9 mouse cellular contexts compared by ENCODE assay signal in the genomic region with DNA sequence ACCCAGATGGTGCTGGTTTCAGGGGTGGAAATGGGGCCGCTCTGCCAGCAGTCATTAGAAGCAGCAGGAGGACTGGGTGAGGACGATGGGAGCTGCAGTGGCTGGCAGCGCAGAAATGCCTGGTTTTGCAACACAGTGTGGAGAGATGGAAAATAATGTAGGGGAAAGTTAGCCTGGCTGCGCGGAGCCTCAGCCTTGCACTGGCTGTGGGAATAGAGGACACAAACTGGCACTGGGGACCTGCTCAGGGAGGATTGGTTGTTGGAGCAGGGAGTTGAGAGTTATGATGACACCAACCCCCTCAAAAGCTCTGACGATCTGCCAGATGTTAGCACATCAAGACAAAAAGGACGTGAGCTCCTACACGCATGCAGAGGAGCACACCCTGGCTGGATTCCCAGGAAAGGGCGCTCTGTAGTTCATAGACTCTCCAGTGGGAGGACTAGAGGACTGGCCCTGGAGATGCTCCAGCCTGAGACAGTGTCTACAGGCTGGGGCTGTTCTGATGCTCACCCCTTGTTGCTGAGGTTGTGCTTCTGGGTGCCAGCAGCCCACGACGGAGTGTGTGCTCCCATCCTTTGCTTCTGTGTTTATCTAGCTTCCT. TPM values are rescaled to one million over a fixed set of nuclear protein-coding genes. Genes with fewer than 3 reads are reported as not detected.
A peak's percentile ranks its signal among the peaks of the same experiment; 100 is the strongest.
DNase-seq lines count a peak whose midpoint lies in the region; ATAC-seq and TF ChIP-seq lines count a peak whose summit lies in the region.
"Had no signal": no experiment of that assay in that cellular context is flagged by ENCODE, and none has a peak within 500 bp of the region (broad histone marks: within the 10 kb centered on the region; RNA-seq: fewer than 3 reads in every experiment).

No protein-coding gene starts in this region.

- peak; percentile 27 for TF ChIP-seq CTCF in ES-Bruce4 (IDR thresholded peaks at IDR 0.05; ENCODE audit: low read depth, low read length)

- peak; percentile 70; the same call in 1 of the 2 replicates for ATAC-seq in embryonic facial prominence, embryonic 14.5 days (ENCODE audit: low read depth)
- ATAC-seq in midbrain, embryonic 14.5 days (ENCODE audit: low FRiP score, low TSS enrichment): no peak; the same call in 1 of the 2 replicates
- ATAC-seq in erythroblast, adult 5-6 weeks (replicated peaks; ENCODE audit: low FRiP score, poor library complexity, severe bottlenecking): no peak

- H3K4me1 ChIP-seq in ES-Bruce4 (ENCODE audit: control insufficient read depth, insufficient read depth, low read length): no peaks in the 10 kb centered on the region
- H3K4me1 ChIP-seq in embryonic facial prominence, embryonic 14.5 days (ENCODE audit: control insufficient read depth, insufficient read depth, low read length): no peaks in the 10 kb centered on the region
- H3K4me1 ChIP-seq in midbrain, embryonic 14.5 days (ENCODE audit: control insufficient read depth, insufficient read depth, low read length): no peaks in the 10 kb centered on the region

- 57% methylated on average over 10 of the region's 11 CpGs for WGBS in embryonic facial prominence, embryonic 14.5 days
- WGBS in midbrain, embryonic 14.5 days: 60% methylated on average over 11 of the region's 11 CpGs

- intact Hi-C loops in heart, postnatal 14 days (cut with DNase I): loop anchor here (5.0 kb wide), 1 partner anchor 110 kb away; no protein-coding TSS in a partner anchor

- no peak for TF ChIP-seq EP300 in ES-Bruce4 (IDR thresholded peaks at IDR 0.05; ENCODE audit: insufficient read depth, low read depth, low read length)

- no peaks in the 10 kb centered on the region for H3K9me3 ChIP-seq in ES-Bruce4 (replicated peaks; ENCODE audit: control insufficient read depth, insufficient read depth, low read length, poor library complexity, severe bottlenecking)
- no peaks in the 10 kb centered on the region for H3K9me3 ChIP-seq in embryonic facial prominence, embryonic 14.5 days (ENCODE audit: control insufficient read depth, low read length)
- no peaks in the 10 kb centered on the region for H3K9me3 ChIP-seq in midbrain, embryonic 14.5 days (ENCODE audit: control insufficient read depth, low read length)

- H3K9ac ChIP-seq in ES-Bruce4 (ENCODE audit: low read depth, poor library complexity, severe bottlenecking): no peak overlapping the region
- 0 out of 2 replicates have a peak overlapping the region, but pooled peaks have one; percentile 10 for H3K9ac ChIP-seq in embryonic facial prominence, embryonic 14.5 days (ENCODE audit: low read depth, low read length)
- H3K9ac ChIP-seq in midbrain, embryonic 14.5 days (replicated peaks; ENCODE audit: low read length): no peak overlapping the region

- H3K4me2 ChIP-seq in embryonic facial prominence, embryonic 14.5 days (ENCODE audit: low read depth, low read length): no peak overlapping the region
- H3K4me2 ChIP-seq in midbrain, embryonic 14.5 days (ENCODE audit: low read length): no peak overlapping the region

- H3K27me3 ChIP-seq in ES-Bruce4 (ENCODE audit: control insufficient read depth, insufficient read depth, low read length, poor library complexity, severe bottlenecking): no peaks in the 10 kb centered on the region
- H3K27me3 ChIP-seq in embryonic facial prominence, embryonic 14.5 days (replicated peaks; ENCODE audit: control insufficient read depth, insufficient read depth, low read length): no peaks in the 10 kb centered on the region; the same call in 1 of the 2 replicates
- H3K27me3 ChIP-seq in midbrain, embryonic 14.5 days (ENCODE audit: control insufficient read depth, insufficient read depth, low read length): no peaks in the 10 kb centered on the region

- no peak overlapping the region for H3K27ac ChIP-seq in ES-Bruce4 (ENCODE audit: insufficient read depth, low read length)
- H3K27ac ChIP-seq in embryonic facial prominence, embryonic 14.5 days (replicated peaks; ENCODE audit: low read depth, low read length): no peak overlapping the region
- no peak overlapping the region for H3K27ac ChIP-seq in midbrain, embryonic 14.5 days (replicated peaks; ENCODE audit: low read depth, low read length)

- no peak for TF ChIP-seq POLR2A in ES-Bruce4 (IDR thresholded peaks at IDR 0.05; ENCODE audit: insufficient read depth, low read length)

- DNase-seq in 3134 (ENCODE audit: extremely low read depth, insufficient read length, low spot score): peak; percentile 22
- peak; percentile 68 for DNase-seq in embryonic facial prominence, embryonic 14.5 days (ENCODE audit: low spot score)
- DNase-seq in heart, postnatal 14 days: peak; percentile 40 to 68
- peak; percentile 26 to 30 for DNase-seq in layer of hippocampus, postnatal 14 days (ENCODE audit: low spot score in 2 of 2)
- DNase-seq in midbrain, embryonic 14.5 days: peak; percentile 46
- DNase-seq in testis, postnatal 14 days (ENCODE audit: low spot score): peak; percentile 31

- H3K4me3 ChIP-seq in ES-Bruce4 (ENCODE audit: low read depth, low read length): no peak overlapping the region
- no peak overlapping the region for H3K4me3 ChIP-seq in embryonic facial prominence, embryonic 14.5 days (ENCODE audit: low read depth, low read length)
- no peak overlapping the region for H3K4me3 ChIP-seq in midbrain, embryonic 14.5 days (replicated peaks; ENCODE audit: low read depth, low read length)

- no peaks in the 10 kb centered on the region for H3K36me3 ChIP-seq in ES-Bruce4 (ENCODE audit: control insufficient read depth, insufficient read depth, low read length, poor library complexity, severe bottlenecking)
- H3K36me3 ChIP-seq in embryonic facial prominence, embryonic 14.5 days (ENCODE audit: control insufficient read depth, insufficient read depth, low read length): no peaks in the 10 kb centered on the region
- H3K36me3 ChIP-seq in midbrain, embryonic 14.5 days (ENCODE audit: control insufficient read depth, insufficient read depth, low read length): no peaks in the 10 kb centered on the region

RNA-seq across cellular contexts. Expression of a gene that starts 9.8 kb away (rescaled TPM):
- not detected in 2 replicates for polyA plus RNA-seq in ES-Bruce4 (2011; ENCODE audit: insufficient read depth, insufficient read length, low read depth, missing spikeins)
- polyA plus RNA-seq in embryonic facial prominence, embryonic 14.5 days (2014; fragmentation: Nextera tagmentation; extraction: Ambion mirVana): 0.52 and 0.56 TPM in 2 replicates
- 1 to 10 TPM in 1 of 2 experiments, under 1 TPM in 1; 0.15 to 1.2 TPM for total RNA-seq in heart, postnatal 14 days (2021)
- total RNA-seq in layer of hippocampus, postnatal 14 days (2021): not detected
- 0.14 and 0.15 TPM in 2 replicates for polyA plus RNA-seq in midbrain, embryonic 14.5 days (2014; fragmentation: Nextera tagmentation; extraction: Ambion mirVana)
- not detected in 2 replicates for total RNA-seq in erythroblast, adult 5-6 weeks (2015; ENCODE audit: low replicate concordance)
- total RNA-seq in erythroblast, adult 5-6 weeks (2017; ENCODE audit: low replicate concordance): not detected in 2 replicates

RNA-seq across cellular contexts. Expression of a gene that starts 32.2 kb away (rescaled TPM):
- 70.4 and 75.1 TPM in 2 replicates for polyA plus RNA-seq in ES-Bruce4 (2011; ENCODE audit: insufficient read depth, insufficient read length, low read depth, missing spikeins)
- polyA plus RNA-seq in embryonic facial prominence, embryonic 14.5 days (2014; fragmentation: Nextera tagmentation; extraction: Ambion mirVana): 18.2 and 23.0 TPM in 2 replicates
- 1 to 10 TPM; 2.5 to 3.5 TPM for total RNA-seq in heart, postnatal 14 days (2021)
- 1 to 10 TPM in 1 of 2 experiments, under 1 TPM in 1; 0.45 to 1.3 TPM for total RNA-seq in layer of hippocampus, postnatal 14 days (2021)
- polyA plus RNA-seq in midbrain, embryonic 14.5 days (2014; fragmentation: Nextera tagmentation; extraction: Ambion mirVana): 2.8 and 10.0 TPM in 2 replicates
- 13.6 and 16.5 TPM in 2 replicates for total RNA-seq in erythroblast, adult 5-6 weeks (2015; ENCODE audit: low replicate concordance)
- total RNA-seq in erythroblast, adult 5-6 weeks (2017; ENCODE audit: low replicate concordance): 6.8 and 17.1 TPM in 2 replicates

RNA-seq across cellular contexts. Expression of a gene that starts 38.0 kb away (rescaled TPM):
- 1.2 and 2.0 TPM in 2 replicates for polyA plus RNA-seq in ES-Bruce4 (2011; ENCODE audit: insufficient read depth, insufficient read length, low read depth, missing spikeins)
- 18.3 and 20.9 TPM in 2 replicates for polyA plus RNA-seq in embryonic facial prominence, embryonic 14.5 days (2014; fragmentation: Nextera tagmentation; extraction: Ambion mirVana)
- total RNA-seq in heart, postnatal 14 days (2021): 1 to 10 TPM; 2.4 to 2.6 TPM
- total RNA-seq in layer of hippocampus, postnatal 14 days (2021): 1 to 10 TPM; 6.1 to 6.6 TPM
- 3.5 and 4.1 TPM in 2 replicates for polyA plus RNA-seq in midbrain, embryonic 14.5 days (2014; fragmentation: Nextera tagmentation; extraction: Ambion mirVana)
- total RNA-seq in erythroblast, adult 5-6 weeks (2015; ENCODE audit: low replicate concordance): not detected in 2 replicates
- not detected in 2 replicates for total RNA-seq in erythroblast, adult 5-6 weeks (2017; ENCODE audit: low replicate concordance)

RNA-seq across cellular contexts. Expression of a gene that starts 43.7 kb away (rescaled TPM):
- 23.1 and 25.2 TPM in 2 replicates for polyA plus RNA-seq in ES-Bruce4 (2011; ENCODE audit: insufficient read depth, insufficient read length, low read depth, missing spikeins)
- polyA plus RNA-seq in embryonic facial prominence, embryonic 14.5 days (2014; fragmentation: Nextera tagmentation; extraction: Ambion mirVana): 24.0 and 24.6 TPM in 2 replicates
- total RNA-seq in heart, postnatal 14 days (2021): 10 to 100 TPM; 14.3 to 15.9 TPM
- total RNA-seq in layer of hippocampus, postnatal 14 days (2021): 1 to 10 TPM; 5.6 to 7.9 TPM
- 0.15 and 1.1 TPM in 2 replicates for polyA plus RNA-seq in midbrain, embryonic 14.5 days (2014; fragmentation: Nextera tagmentation; extraction: Ambion mirVana)
- 0.96 and 7.7 TPM in 2 replicates for total RNA-seq in erythroblast, adult 5-6 weeks (2015; ENCODE audit: low replicate concordance)
- 0.70 and 1.5 TPM in 2 replicates for total RNA-seq in erythroblast, adult 5-6 weeks (2017; ENCODE audit: low replicate concordance)

RNA-seq across cellular contexts. Expression of a gene that starts 45.5 kb away (rescaled TPM):
- polyA plus RNA-seq in ES-Bruce4 (2011; ENCODE audit: insufficient read depth, insufficient read length, low read depth, missing spikeins): not detected in 2 replicates
- polyA plus RNA-seq in embryonic facial prominence, embryonic 14.5 days (2014; fragmentation: Nextera tagmentation; extraction: Ambion mirVana): not detected in 2 replicates
- not detected for total RNA-seq in heart, postnatal 14 days (2021)
- under 1 TPM in 1 of 2 experiments, not detected in 1; 0.12 TPM for total RNA-seq in layer of hippocampus, postnatal 14 days (2021)
- 0.20 and 0.21 TPM in 2 replicates for polyA plus RNA-seq in midbrain, embryonic 14.5 days (2014; fragmentation: Nextera tagmentation; extraction: Ambion mirVana)
- total RNA-seq in erythroblast, adult 5-6 weeks (2015; ENCODE audit: low replicate concordance): not detected in 2 replicates
- total RNA-seq in erythroblast, adult 5-6 weeks (2017; ENCODE audit: low replicate concordance): not detected in 2 replicates
- polyA plus RNA-seq: spleen, adult 2 months had no signal
